Mouse (Mus musculus): ENCODE measurements around the gene Il22ra2. TPM values are rescaled to one million over a fixed set of nuclear protein-coding genes. Genes with fewer than 3 reads are reported as not detected.

The Il22ra2 gene
- polyA plus RNA-seq, 1 experiment from 2014 or later: not detected

DNA sequence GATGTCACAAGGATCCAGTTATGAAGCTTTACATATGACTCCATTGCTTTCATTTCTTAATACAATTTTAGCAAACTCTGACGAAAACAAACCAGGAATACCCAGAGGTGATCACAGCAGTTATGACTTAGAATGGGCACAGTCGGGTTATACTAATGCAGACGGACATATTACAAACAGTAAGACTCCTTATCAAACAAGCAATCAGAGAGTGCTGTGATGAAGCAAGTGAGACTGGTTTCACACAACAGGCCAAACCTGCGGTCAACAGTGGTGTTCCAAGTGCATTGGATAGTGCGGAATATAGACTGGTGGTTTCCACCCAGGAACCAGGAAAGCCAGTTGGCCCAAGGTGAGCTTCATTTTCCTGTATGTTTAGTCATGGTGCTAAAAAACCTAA, 17.1 kb downstream of the Il22ra2 start:
- Histone ChIP-seq H3K4me1 (ENCODE audit: control insufficient read depth, insufficient read depth, low read length) (no peaks in the 10 kb centered on the region), H3K27ac (replicated peaks; ENCODE audit: low read depth, low read length) (no peak overlapping the region), H3K9ac (replicated peaks; ENCODE audit: low read length) (no peak overlapping the region), H3K4me3 (ENCODE audit: low read depth, low read length) (no peak overlapping the region), H3K27me3 (ENCODE audit: control insufficient read depth, insufficient read depth, low read length) (no peaks in the 10 kb centered on the region), H3K36me3 (replicated peaks; ENCODE audit: control insufficient read depth, insufficient read depth, low read depth, low read length) (no peaks in the 10 kb centered on the region), H3K4me2 (ENCODE audit: low read depth, low read length) (no peak overlapping the region), H3K9me3 (replicated peaks; ENCODE audit: control insufficient read depth, low read length) (no peaks in the 10 kb centered on the region)
- WGBS: 86% methylated on average over 5 of the region's 5 CpGs
- ATAC-seq (replicated peaks; ENCODE audit: insufficient number of reproducible peaks, low FRiP score, low TSS enrichment, low read depth) (no peak), DNase-seq (ENCODE audit: low spot score) (no peak)

DNA sequence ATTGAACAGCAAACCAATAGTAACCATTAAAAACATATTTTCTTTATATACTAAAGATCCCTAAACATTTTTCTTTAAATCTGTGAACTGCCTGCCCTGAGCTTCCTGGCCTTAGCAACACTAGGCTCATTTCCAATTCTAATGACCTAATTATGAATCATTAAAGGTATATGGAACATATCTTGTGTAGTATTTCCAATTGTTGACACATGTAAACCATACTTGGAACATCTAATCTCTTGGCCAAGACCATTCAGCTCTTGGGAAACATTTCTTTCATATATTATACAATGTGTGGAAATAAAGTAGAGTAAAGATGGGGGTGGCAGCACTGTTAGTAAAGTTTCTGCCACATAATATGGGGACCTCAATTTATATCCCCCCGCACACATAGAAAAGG, 17.8 kb downstream of the Il22ra2 start:
- no peak overlapping the region for H3K4me3 ChIP-seq (ENCODE audit: low read depth, low read length)
- no peak for ATAC-seq (replicated peaks; ENCODE audit: insufficient number of reproducible peaks, low FRiP score, low TSS enrichment, low read depth)
- no peak overlapping the region for H3K4me2 ChIP-seq (ENCODE audit: low read depth, low read length)
- no peaks in the 10 kb centered on the region for H3K27me3 ChIP-seq (ENCODE audit: control insufficient read depth, insufficient read depth, low read length)
- WGBS: 96% methylated on average over 1 of the region's 1 CpGs
- DNase-seq (ENCODE audit: low spot score): no peak
- H3K4me1 ChIP-seq (ENCODE audit: control insufficient read depth, insufficient read depth, low read length): no peaks in the 10 kb centered on the region
- no peaks in the 10 kb centered on the region for H3K9me3 ChIP-seq (replicated peaks; ENCODE audit: control insufficient read depth, low read length)
- no peaks in the 10 kb centered on the region for H3K36me3 ChIP-seq (replicated peaks; ENCODE audit: control insufficient read depth, insufficient read depth, low read depth, low read length)
- H3K27ac ChIP-seq (replicated peaks; ENCODE audit: low read depth, low read length): no peak overlapping the region
- H3K9ac ChIP-seq (replicated peaks; ENCODE audit: low read length): no peak overlapping the region

DNA sequence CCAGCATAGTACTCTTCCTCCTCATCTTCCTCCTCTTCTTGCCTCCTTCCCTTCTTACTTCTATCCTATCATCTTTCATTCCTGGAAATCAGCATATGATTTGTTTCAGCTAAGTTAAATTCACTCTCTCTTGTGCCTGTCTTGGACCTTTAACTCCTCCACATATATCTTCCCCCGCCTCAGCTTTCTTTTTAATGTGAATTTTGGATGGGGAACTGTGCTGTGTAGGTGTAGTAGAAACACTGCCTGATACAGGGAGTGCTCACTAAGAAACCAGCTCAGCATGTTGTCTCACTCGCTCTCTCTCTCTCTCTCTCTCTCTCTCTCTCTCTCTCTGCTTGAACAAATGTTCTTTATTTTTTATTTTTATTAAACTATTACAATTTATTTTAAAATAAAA, 23.3 kb downstream of the Il22ra2 start:
- H3K4me2 ChIP-seq (ENCODE audit: low read depth, low read length): no peak overlapping the region
- ATAC-seq (replicated peaks; ENCODE audit: insufficient number of reproducible peaks, low FRiP score, low TSS enrichment, low read depth): no peak
- no peak for DNase-seq (ENCODE audit: low spot score)
- no peak overlapping the region for H3K27ac ChIP-seq (replicated peaks; ENCODE audit: low read depth, low read length)
- H3K9me3 ChIP-seq (replicated peaks; ENCODE audit: control insufficient read depth, low read length): no peaks in the 10 kb centered on the region
- no peaks in the 10 kb centered on the region for H3K36me3 ChIP-seq (replicated peaks; ENCODE audit: control insufficient read depth, insufficient read depth, low read depth, low read length)
- no peaks in the 10 kb centered on the region for H3K4me1 ChIP-seq (ENCODE audit: control insufficient read depth, insufficient read depth, low read length)
- H3K4me3 ChIP-seq (ENCODE audit: low read depth, low read length): no peak overlapping the region
- no peak overlapping the region for H3K9ac ChIP-seq (replicated peaks; ENCODE audit: low read length)
- H3K27me3 ChIP-seq (ENCODE audit: control insufficient read depth, insufficient read depth, low read length): no peaks in the 10 kb centered on the region
- WGBS: 87% methylated on average over 2 of the region's 2 CpGs

DNA sequence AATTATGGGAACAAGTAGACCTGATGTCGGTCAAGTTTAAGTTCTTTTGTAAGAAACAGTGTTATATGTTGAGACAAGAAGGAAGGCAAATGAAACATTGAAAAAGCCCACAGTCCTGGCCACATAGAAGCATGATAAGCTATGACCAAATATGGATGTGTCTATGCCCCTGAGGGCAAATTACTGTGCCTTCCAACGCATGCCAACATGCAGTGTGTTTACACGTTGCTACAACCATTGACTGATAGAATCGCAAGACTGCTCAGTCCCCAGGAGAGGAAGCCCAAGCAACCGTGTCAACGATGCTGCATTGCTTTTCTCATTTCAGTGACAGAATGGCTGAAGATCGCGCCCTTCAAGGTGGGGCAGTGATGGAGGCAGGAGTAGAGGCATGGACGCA, 35.6 kb downstream of the Il22ra2 start:
- no peak for DNase-seq (ENCODE audit: low spot score)
- Histone ChIP-seq H3K4me3 (ENCODE audit: low read depth, low read length) (no peak overlapping the region), H3K4me2 (ENCODE audit: low read depth, low read length) (no peak overlapping the region), H3K27me3 (ENCODE audit: control insufficient read depth, insufficient read depth, low read length) (no peaks in the 10 kb centered on the region), H3K27ac (replicated peaks; ENCODE audit: low read depth, low read length) (no peak overlapping the region), H3K9me3 (replicated peaks; ENCODE audit: control insufficient read depth, low read length) (no peaks in the 10 kb centered on the region), H3K36me3 (replicated peaks; ENCODE audit: control insufficient read depth, insufficient read depth, low read depth, low read length) (no peaks in the 10 kb centered on the region), H3K9ac (replicated peaks; ENCODE audit: low read length) (no peak overlapping the region), H3K4me1 (ENCODE audit: control insufficient read depth, insufficient read depth, low read length) (no peaks in the 10 kb centered on the region)
- WGBS: 89% methylated on average over 9 of the region's 9 CpGs
- ATAC-seq (replicated peaks; ENCODE audit: insufficient number of reproducible peaks, low FRiP score, low TSS enrichment, low read depth): no peak

DNA sequence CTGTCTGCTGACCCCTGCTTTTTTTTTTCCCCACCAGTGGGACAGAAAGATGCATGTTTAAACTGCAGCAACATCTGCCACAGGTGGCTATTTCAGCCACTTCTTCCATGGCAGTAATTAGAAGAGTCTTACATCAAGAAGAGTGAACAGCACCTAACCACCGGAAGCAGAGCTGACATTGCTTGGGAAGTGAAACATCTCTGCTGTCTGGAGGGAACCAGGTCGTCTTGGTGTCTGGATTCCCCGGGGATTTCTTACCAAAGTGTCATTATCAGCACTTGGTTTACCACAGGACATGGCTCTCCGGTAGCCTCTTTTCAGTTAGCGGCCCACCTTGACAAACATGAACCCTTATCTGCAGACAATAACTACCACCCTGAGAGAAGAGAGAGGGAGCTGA, 38.2 kb downstream of the Il22ra2 start:
- no peaks in the 10 kb centered on the region for H3K36me3 ChIP-seq (replicated peaks; ENCODE audit: control insufficient read depth, insufficient read depth, low read depth, low read length)
- ATAC-seq (replicated peaks; ENCODE audit: insufficient number of reproducible peaks, low FRiP score, low TSS enrichment, low read depth): no peak
- H3K27ac ChIP-seq (replicated peaks; ENCODE audit: low read depth, low read length): no peak overlapping the region
- no peak overlapping the region for H3K4me2 ChIP-seq (ENCODE audit: low read depth, low read length)
- H3K9ac ChIP-seq (replicated peaks; ENCODE audit: low read length): no peak overlapping the region
- H3K4me3 ChIP-seq (ENCODE audit: low read depth, low read length): no peak overlapping the region
- H3K4me1 ChIP-seq (ENCODE audit: control insufficient read depth, insufficient read depth, low read length): no peaks in the 10 kb centered on the region
- WGBS: 83% methylated on average over 5 of the region's 5 CpGs
- DNase-seq (ENCODE audit: low spot score): no peak
- no peaks in the 10 kb centered on the region for H3K9me3 ChIP-seq (replicated peaks; ENCODE audit: control insufficient read depth, low read length)
- no peaks in the 10 kb centered on the region for H3K27me3 ChIP-seq (ENCODE audit: control insufficient read depth, insufficient read depth, low read length)

DNA sequence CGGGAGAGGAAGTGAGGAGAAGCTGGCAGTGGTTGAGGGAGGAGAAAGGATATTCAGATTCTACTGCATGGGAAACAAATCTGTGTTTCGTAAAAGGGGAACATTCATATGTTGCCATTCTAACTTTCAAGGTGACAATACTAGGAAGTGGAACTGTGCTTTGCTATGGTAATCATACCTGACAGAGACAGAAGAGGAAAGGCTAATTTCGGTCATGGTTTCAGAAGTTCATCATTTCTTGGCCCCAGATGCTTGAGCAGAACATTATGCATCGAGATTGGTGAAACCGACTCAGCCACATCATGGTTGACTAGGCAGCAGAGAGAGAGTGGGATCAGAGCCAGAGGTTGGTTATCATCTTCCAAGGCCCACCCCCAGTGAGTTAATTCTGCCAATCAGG, 47.2 kb downstream of the Il22ra2 start:
- no peaks in the 10 kb centered on the region for H3K27me3 ChIP-seq (ENCODE audit: control insufficient read depth, insufficient read depth, low read length)
- H3K4me3 ChIP-seq (ENCODE audit: low read depth, low read length): no peak overlapping the region
- no peaks in the 10 kb centered on the region for H3K36me3 ChIP-seq (replicated peaks; ENCODE audit: control insufficient read depth, insufficient read depth, low read depth, low read length)
- H3K4me1 ChIP-seq (ENCODE audit: control insufficient read depth, insufficient read depth, low read length): no peaks in the 10 kb centered on the region
- no peak overlapping the region for H3K9ac ChIP-seq (replicated peaks; ENCODE audit: low read length)
- no peak for ATAC-seq (replicated peaks; ENCODE audit: insufficient number of reproducible peaks, low FRiP score, low TSS enrichment, low read depth)
- H3K27ac ChIP-seq (replicated peaks; ENCODE audit: low read depth, low read length): no peak overlapping the region
- 88% methylated on average over 5 of the region's 5 CpGs for WGBS
- DNase-seq (ENCODE audit: low spot score): no peak
- no peaks in the 10 kb centered on the region for H3K9me3 ChIP-seq (replicated peaks; ENCODE audit: control insufficient read depth, low read length)
- no peak overlapping the region for H3K4me2 ChIP-seq (ENCODE audit: low read depth, low read length)

DNA sequence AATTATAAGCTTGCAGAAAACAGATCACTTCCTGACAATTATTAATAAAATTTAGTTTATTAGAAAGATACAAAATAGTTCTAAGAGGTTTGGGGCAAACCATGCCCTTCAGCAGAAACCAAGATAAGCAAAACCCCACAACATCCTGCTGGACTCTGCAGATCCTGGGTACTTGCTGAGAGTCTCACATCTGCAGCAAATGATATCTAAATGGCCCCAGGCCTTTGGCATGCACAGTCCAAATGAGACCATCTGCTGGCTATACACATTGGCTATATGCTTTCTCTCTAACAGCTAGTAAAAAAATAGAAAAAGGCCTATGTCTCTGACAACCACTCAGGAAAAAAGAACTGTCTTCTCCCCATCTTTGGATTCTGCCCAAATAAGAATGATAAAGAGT, 50.2 kb downstream of the Il22ra2 start:
- Histone ChIP-seq H3K27me3 (ENCODE audit: control insufficient read depth, insufficient read depth, low read length) (no peaks in the 10 kb centered on the region), H3K27ac (replicated peaks; ENCODE audit: low read depth, low read length) (no peak overlapping the region), H3K4me2 (ENCODE audit: low read depth, low read length) (no peak overlapping the region), H3K36me3 (replicated peaks; ENCODE audit: control insufficient read depth, insufficient read depth, low read depth, low read length) (no peaks in the 10 kb centered on the region), H3K4me1 (ENCODE audit: control insufficient read depth, insufficient read depth, low read length) (no peaks in the 10 kb centered on the region), H3K4me3 (ENCODE audit: low read depth, low read length) (no peak overlapping the region), H3K9me3 (replicated peaks; ENCODE audit: control insufficient read depth, low read length) (no peaks in the 10 kb centered on the region), H3K9ac (replicated peaks; ENCODE audit: low read length) (no peak overlapping the region)
- no peak for DNase-seq (ENCODE audit: low spot score)
- ATAC-seq (replicated peaks; ENCODE audit: insufficient number of reproducible peaks, low FRiP score, low TSS enrichment, low read depth): no peak

DNA sequence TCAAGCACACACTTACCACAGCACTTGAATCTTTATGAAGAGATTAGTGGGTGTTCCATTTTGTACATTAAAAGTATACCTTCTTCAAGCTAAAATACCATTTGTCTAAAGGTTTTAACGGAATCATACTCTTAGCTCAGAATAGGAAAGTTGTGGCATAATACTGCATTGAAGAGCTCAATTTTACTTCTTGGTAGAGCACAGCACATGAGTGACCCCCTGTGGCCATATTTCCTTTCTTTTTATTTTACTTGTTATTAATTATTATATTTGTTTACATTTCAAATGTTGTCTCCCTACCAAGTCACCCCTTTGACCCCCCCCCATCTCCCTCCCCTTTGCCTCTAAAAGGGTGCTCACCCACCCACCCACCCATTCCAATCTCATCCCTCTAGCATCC, 51.3 kb downstream of the Il22ra2 start:
- ATAC-seq (replicated peaks; ENCODE audit: insufficient number of reproducible peaks, low FRiP score, low TSS enrichment, low read depth): no peak
- H3K9ac ChIP-seq (replicated peaks; ENCODE audit: low read length): no peak overlapping the region
- no peak overlapping the region for H3K4me2 ChIP-seq (ENCODE audit: low read depth, low read length)
- H3K27me3 ChIP-seq (ENCODE audit: control insufficient read depth, insufficient read depth, low read length): no peaks in the 10 kb centered on the region
- WGBS: 91% methylated on average over 1 of the region's 1 CpGs
- H3K4me3 ChIP-seq (ENCODE audit: low read depth, low read length): no peak overlapping the region
- no peak for DNase-seq (ENCODE audit: low spot score)
- no peaks in the 10 kb centered on the region for H3K9me3 ChIP-seq (replicated peaks; ENCODE audit: control insufficient read depth, low read length)
- no peak overlapping the region for H3K27ac ChIP-seq (replicated peaks; ENCODE audit: low read depth, low read length)
- H3K36me3 ChIP-seq (replicated peaks; ENCODE audit: control insufficient read depth, insufficient read depth, low read depth, low read length): no peaks in the 10 kb centered on the region
- H3K4me1 ChIP-seq (ENCODE audit: control insufficient read depth, insufficient read depth, low read length): no peaks in the 10 kb centered on the region
